Mouse (Mus musculus) T-cell, adult 2 months (primary cell): ENCODE measurements at regions not wholly inside any gene's neighbourhood (a gene's known extent, or its start where the extent isn't known, plus 50 kb on each side); places are given as distances from the start of the nearest gene placed in this dataset.

Experiments used
- DNase-seq: peaks from one replicate; pipeline ENCODE4 v3.0.0; 2022; ENCODE audit warnings: low spot score

- peak; percentile 56 for DNase-seq
Measured at GRCm38 (mm10) chr3:115816328-115817160, 71.1 kb upstream of the Dph5 start.

DNA sequence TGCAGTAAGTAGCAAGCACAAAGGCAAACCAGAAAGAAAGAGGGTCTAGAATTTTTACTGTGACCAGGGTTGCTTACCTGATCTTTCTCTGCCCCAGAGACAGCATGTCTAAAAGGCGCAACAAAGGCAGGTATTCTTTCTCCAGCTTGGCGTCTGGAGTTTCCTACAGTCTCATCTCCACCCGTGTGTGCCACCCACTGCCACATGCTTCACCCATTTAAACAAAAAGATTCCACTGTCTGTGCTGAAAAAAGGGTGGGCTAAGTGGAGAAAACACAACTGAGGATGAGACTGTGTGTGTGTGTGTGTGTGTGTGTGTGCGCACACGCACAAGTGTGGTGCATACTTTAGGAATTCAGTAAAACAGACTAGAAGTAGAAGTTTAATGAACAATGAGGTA is 69.9 kb upstream of the Dph5 start:
- no peak for DNase-seq

DNA sequence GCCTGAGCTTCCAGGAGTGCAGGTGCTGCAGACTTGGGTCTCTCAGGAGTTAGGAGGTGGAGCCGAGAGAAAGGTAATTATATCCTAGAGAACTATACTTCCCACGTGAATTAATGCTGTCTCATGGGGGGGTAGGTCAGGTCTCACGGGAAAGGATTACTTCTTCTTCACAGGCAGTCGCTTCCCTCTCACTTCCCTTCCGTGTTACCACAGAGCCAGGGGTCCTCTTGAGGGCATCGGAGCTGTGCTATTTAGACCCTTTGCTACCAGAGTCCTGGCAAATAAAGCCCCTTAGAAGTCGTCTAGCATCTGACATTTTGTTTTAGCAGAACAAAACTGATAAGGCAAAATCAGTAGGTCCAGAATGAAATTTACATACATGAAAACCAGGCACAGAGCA is 68.9 kb upstream of the Dph5 start:
- DNase-seq: no peak

GRCm38 (mm10) chr3:115819401-115820138 is 68.1 kb upstream of the Dph5 start:
- DNase-seq: peak; percentile 65

GRCm38 (mm10) chr3:115820139-115820481 is 67.5 kb upstream of the Dph5 start:
- DNase-seq: peak; percentile 48

- DNase-seq: peak; percentile 15
Measured at GRCm38 (mm10) chr3:115821627-115822026, 66.0 kb upstream of the Dph5 start.

GRCm38 (mm10) chr3:115822491-115822890 is 65.1 kb upstream of the Dph5 start:
- DNase-seq: no peak

DNA sequence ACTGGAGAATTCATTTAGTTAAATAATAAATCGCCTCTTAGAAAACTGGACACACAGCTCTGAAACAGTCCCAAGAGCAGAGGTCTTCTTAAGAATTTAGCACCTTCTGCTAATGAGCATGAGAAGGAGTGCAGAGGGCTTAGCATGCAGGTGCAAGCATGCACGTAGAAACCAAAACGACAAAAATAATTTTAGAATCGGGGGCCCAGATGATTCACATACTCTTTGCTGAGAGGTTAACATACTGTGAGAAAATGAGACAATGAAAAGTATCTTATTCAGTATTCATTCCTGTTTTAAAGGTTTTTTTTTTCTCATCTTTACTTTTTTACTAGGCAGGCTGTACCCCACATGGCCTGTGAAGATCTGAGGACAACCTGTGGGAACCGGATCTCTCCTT is 63.9 kb upstream of the Dph5 start:
- no peak for DNase-seq

- no peak for DNase-seq
Measured at GRCm38 (mm10) chr3:115824792-115825191, 62.8 kb upstream of the Dph5 start.

- DNase-seq: no peak
Measured at GRCm38 (mm10) chr3:115835381-115835780, 52.3 kb upstream of the Dph5 start.

DNA sequence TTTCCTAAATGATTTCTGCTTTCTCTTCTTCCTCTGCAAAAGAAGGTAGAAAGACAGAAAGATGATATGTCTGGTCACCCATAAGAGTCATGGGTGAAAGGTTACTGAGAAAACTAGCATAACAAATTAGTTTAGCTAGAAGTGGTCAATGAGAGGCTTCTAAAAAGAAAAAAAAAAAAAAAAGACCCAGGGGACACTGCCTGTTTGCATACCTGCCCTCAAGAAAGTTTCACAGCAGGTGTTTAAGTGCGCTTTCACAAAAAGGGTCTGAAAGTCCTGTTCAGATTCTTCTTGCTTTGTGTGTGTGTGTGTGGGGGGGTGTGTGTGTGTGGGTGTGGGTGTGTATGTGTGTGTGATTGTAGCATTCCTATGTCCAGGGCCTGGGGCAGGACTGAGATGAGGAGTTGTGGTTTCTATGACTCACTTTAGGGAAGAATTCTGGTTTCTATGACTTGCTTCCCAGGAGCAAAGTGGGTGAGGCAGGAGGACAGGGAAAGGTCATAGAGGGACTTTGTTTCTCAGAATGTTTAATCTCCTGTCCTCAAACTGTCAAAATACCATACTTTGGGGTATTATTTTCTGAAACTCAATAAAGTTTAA is 49.9 kb upstream of the Dph5 start:
- no peak for DNase-seq
